Mouse (Mus musculus) G1E (cell line): ENCODE results near the gene Mxra7.

Experiments
- CTCF ChIP-seq: IDR thresholded peaks from 2 replicates; pipeline ENCODE4 v1.5.1; 2012; ENCODE audit warnings: low read depth, low read length, inconsistent platforms, mixed read lengths
- GATA1 ChIP-seq: IDR thresholded peaks from 2 replicates; pipeline ENCODE4 v1.6.1; 2012; ENCODE audit warnings: borderline replicate concordance, low read length, inconsistent platforms, mixed read lengths
- TAL1 ChIP-seq: conservative IDR thresholded peaks from 2 replicates; pipeline ENCODE4 v1.6.1; 2012; ENCODE audit warnings: low read depth, low read length, inconsistent platforms, mixed read lengths

DNA sequence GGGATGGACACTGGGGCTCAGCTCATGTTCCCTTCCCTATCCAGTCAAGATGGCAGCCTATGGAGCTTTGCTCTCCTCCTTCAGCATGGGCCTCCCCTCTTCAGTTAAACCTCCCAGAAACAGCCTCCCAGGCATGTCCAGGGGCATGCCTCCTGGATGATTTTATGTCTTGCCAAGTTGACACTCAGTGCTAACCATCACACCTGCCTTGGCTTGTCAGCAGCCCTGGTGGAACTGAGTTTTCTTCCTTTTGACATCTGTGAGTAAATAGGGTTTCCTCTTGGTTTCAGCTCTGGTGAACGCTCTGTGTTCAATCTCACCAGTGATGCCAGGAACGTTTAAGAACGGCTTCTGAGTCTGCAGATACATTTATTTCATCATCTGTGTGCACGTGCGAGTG is 25.1 kb downstream of the Mxra7 start:
- TF ChIP-seq CTCF (no peak), GATA1 (no peak), TAL1 (no peak)
